Mouse (Mus musculus) lung, adult 2 months (tissue): ENCODE results near the gene Lypla2.

Experiments used
- CTCF ChIP-seq: fragments of 200-500 bp; IDR thresholded peaks from 2 replicates; pipeline ENCODE4 v1.5.1; 2011; ENCODE audit warnings: mild to moderate bottlenecking, low read length, control low read depth; ENCODE audit not compliant: insufficient read depth
- POLR2A ChIP-seq: fragments of 200-500 bp; IDR thresholded peaks from 2 replicates; pipeline ENCODE4 v1.6.1; 2011; ENCODE audit warnings: low read depth, mild to moderate bottlenecking, control low read depth, low read length, borderline replicate concordance; ENCODE audit errors: extremely low read depth

GRCm38 (mm10) chr4:135965113-135965512 is 7.3 kb downstream of the Lypla2 start:
- no peak for TF ChIP-seq CTCF
- TF ChIP-seq POLR2A: no peak
